Mouse (Mus musculus) activated CD4-positive, CD25-positive, alpha-beta regulatory T cell, adult 4 months (primary cell): ENCODE data around the gene Arpp21. TPM values are rescaled to one million over a fixed set of nuclear protein-coding genes. Genes with fewer than 3 reads are reported as not detected.

Experiments
- ATAC-seq: one replicate; pipeline ENCODE4 v1.8.0; 2017
- polyA plus RNA-seq, 2 experiments: library from polyadenylated mRNA; unstranded; fragments of 100-300 nt; shearing (Covaris generic); gene quantifications; one replicate each; pipeline ENCODE4 v1.2.1; 2017

Arpp21 gene
- under 1 TPM in 1 of 2 experiments, not detected in 1; 0.75 TPM for polyA plus RNA-seq

GRCm38 (mm10) chr9:112235696-112236397 is at the start of gene Arpp21:
Gene Arpp21 (minus strand): TSS chr9:112235938.
- no peak for ATAC-seq

GRCm38 (mm10) chr9:112272426-112272969 is 36.8 kb upstream of the Arpp21 start:
- no peak for ATAC-seq

GRCm38 (mm10) chr9:112264982-112265641 is 29.4 kb upstream of the Arpp21 start:
- ATAC-seq = no peak

GRCm38 (mm10) chr9:112261986-112262901 is 26.5 kb upstream of the Arpp21 start:
- ATAC-seq = no peak

- no peak for ATAC-seq
These were observed 25.8 kb upstream of the Arpp21 start for GRCm38 (mm10) chr9:112261556-112261955.

GRCm38 (mm10) chr9:112260696-112261095 is 25.0 kb upstream of the Arpp21 start:
- ATAC-seq = no peak

- no peak for ATAC-seq
These were observed 22.8 kb upstream of the Arpp21 start for GRCm38 (mm10) chr9:112258560-112258959.

GRCm38 (mm10) chr9:112255971-112256370 is 20.2 kb upstream of the Arpp21 start:
- ATAC-seq = no peak

- no peak for ATAC-seq
These were observed 18.0 kb upstream of the Arpp21 start for GRCm38 (mm10) chr9:112253730-112254129.

- no peak for ATAC-seq
These were observed 16.1 kb upstream of the Arpp21 start for GRCm38 (mm10) chr9:112251857-112252256.

GRCm38 (mm10) chr9:112251339-112251738 is 15.6 kb upstream of the Arpp21 start:
- no peak for ATAC-seq

- no peak for ATAC-seq
These were observed 14.0 kb upstream of the Arpp21 start for GRCm38 (mm10) chr9:112249753-112250152.

- ATAC-seq = no peak
These were observed 11.4 kb upstream of the Arpp21 start for GRCm38 (mm10) chr9:112247183-112247582.

GRCm38 (mm10) chr9:112238168-112238567 is 2.4 kb upstream of the Arpp21 start:
- no peak for ATAC-seq

- no peak for ATAC-seq
These were observed 813 bp upstream of the Arpp21 start for GRCm38 (mm10) chr9:112236551-112236950.

GRCm38 (mm10) chr9:112235041-112235695 is 570 bp downstream of the Arpp21 start:
- no peak for ATAC-seq

GRCm38 (mm10) chr9:112234505-112235024 is 1.2 kb downstream of the Arpp21 start:
- no peak for ATAC-seq

GRCm38 (mm10) chr9:112233822-112234504 is 1.8 kb downstream of the Arpp21 start:
- no peak for ATAC-seq

- no peak for ATAC-seq
These were observed 2.4 kb downstream of the Arpp21 start for GRCm38 (mm10) chr9:112233378-112233777.

- no peak for ATAC-seq
These were observed 3.7 kb downstream of the Arpp21 start for GRCm38 (mm10) chr9:112231935-112232575.

GRCm38 (mm10) chr9:112231383-112231782 is 4.4 kb downstream of the Arpp21 start:
- no peak for ATAC-seq
